Mouse (Mus musculus) gastrocnemius, postnatal 14 days (tissue): Measurements from ENCODE around the gene Adi1. TPM values are rescaled to one million over a fixed set of nuclear protein-coding genes. Genes with fewer than 3 reads are reported as not detected.
A peak's percentile ranks its signal among the peaks of the same experiment; 100 is the strongest.

Experiments
- DNase-seq: peaks from one replicate; pipeline ENCODE4 v3.0.0; 2021; ENCODE audit warnings: mixed read lengths
- intact Hi-C: fragments of 180-260 bp; cut with DNase I; formaldehyde crosslinking; loops from one replicate; pipeline ENCODE4 v1.15.1; 2025; ENCODE audit warnings: low total_unique reads
- total RNA-seq, 2 experiments: library from RNA; stranded (reverse); gene quantifications; 2 replicates each; pipeline ENCODE4 v1.2.3; 2021

Adi1 gene
- total RNA-seq, 2 experiments from 2014 or later, result 25.1 TPM

DNA sequence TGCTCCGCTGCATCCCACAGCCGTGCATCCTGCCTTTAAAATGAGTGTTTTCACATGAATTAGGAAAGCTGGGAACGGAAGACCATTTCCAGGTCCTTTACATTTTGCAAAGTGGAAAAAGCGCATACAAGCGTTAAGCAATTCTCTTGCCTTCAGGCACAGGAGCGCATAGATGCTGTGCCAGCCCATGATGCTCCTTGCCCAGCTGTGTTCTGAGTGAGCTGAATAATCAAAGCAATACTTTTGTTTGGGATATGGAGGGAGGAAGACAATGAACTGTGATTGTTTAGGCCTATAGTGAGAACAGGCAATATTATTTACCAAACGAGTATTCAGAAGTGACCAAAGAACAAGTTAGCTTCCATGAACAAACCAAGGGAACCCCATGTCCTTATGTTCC, 15.7 kb downstream of the Adi1 start:
- intact Hi-C loops, result no loop called here
- DNase-seq, result no peak

DNA sequence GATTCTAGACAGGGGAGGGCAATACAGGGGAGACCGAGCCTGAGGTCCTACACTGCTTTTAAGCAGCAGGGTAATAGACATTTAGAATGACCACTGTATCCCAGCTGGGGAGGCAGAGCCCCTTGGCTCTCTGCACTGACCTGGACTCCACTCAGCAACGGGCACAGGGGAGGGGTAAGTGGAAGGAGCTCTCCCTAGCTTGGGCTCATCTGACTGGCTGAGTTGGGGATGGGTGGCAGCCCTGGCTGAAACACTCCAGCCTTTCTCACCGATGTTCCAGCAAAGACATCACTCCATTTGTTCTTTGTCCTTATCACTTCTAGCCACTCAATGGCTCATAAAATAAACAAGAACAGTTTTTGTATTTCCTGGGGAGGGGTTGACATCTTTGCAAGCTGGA, 18.7 kb downstream of the Adi1 start:
- no peak for DNase-seq
- intact Hi-C loops, result no loop called here

DNA sequence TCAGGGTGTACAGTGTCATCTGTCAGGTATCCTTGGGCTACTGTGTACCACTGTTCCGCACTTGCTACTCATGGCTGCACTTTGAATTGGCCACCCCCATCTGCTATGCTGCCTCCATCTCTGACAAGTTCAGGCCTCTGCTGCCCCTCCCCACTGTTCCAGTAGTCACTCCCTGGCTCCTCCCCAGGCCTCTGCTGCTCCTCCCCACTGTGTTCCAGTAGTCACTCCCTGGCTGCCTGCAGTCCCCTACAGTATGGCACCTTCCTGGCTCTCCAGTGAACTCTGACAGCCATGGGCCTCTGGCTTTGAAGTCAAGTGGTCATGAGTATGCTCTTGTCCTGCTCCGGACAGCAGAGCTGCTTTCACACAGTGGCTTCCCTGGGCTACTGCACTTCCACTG, 19.2 kb downstream of the Adi1 start:
- DNase-seq, result no peak
- intact Hi-C loops, result no loop called here

DNA sequence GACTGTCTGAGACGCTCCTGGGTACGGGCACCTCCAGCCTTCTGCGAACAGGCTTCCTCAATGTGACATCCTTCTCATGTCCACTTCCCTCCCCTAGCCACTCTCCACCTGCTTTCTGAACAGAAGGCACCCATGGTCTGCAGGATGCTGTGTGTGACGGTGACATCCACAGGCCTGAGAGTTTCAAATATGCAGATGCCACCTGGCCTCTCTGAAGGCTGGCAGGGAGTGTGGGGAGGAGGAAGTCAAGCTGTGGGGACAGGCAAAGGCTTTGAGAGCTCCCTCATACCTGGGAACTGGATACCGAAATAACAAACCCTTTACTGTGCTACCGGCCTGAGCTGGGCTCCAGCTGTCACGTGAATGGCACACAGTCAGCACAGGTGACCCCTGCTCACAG, 19.7 kb downstream of the Adi1 start:
- intact Hi-C loops, result no loop called here
- DNase-seq, result no peak

DNA sequence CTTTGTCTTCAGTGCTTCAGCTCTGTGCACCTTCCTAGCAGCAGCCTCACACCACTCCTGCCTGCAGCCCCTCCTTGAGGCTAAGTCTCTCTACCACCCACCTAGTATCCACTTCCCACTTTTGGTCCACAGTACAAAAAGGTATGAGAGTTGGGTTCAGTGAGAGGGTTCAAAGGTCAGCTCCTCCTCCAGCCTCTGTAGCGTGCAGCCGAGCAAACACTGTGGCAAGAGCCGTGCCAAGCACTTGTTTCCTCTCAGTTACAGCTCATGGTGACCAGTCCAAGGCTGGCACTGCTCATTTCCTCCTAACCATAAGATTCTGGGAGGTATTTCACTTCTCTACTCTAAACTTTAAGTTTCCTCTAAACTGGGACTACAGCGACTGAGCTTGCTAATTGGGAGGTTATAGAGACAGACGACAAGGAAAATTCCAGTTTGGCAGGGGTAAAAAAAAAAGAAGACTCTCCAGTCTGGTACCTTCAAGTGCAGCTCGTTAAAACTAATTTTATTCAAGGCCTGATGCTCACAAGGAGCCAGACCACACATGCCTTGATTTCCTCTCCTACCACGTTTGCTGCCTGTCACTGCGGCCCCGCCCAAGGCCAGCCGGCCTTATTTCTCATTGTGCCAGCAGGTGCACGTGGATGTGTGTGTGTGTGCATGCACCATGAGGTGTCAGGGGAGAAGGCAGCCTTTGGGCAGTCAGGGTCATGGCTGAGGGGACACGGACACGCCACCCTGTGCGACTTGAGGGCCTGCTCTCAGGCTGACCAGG, 23.0 kb downstream of the Adi1 start:
- no peak for DNase-seq
- intact Hi-C loops, result no loop called here

DNA sequence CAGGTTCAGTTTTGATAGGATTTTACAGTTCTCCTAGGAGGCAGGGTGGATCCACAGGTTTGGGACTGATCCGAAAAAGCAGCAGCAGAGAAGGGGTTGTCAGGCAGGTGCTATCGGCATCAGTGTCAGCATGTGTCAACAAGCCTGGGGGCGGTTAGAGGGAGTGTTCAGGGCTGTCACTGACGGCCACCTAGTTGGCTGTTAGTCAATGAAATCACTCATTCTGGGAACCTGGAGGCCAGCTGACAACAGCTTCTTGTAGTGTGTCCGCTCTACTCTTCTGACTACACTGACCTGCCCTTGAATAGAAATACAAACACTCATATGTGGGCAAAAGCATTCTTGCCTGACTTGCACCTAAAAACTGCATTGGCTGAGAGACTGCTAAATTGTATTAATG, 24.1 kb downstream of the Adi1 start:
- intact Hi-C loops, result no loop called here
- no peak for DNase-seq

DNA sequence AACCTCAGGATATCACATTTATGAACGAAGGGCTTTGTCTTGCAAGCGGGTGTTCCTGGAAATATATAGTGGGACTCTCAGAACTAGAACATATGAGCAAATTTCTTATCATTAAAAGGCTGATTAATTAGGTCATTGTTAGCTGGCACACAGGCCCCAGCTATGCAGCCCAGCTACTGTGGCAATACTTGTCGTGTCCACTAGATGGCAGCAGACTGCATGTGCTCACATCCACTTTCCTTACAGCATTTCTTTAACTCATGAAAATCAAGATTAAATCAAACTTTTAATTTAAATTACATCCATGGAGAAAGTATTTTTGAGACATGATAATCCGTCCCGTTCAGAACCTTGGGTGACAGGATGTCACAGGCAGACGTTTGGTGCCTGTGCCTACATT, 24.6 kb downstream of the Adi1 start:
- peak; percentile 42 for DNase-seq
- intact Hi-C loops, result no loop called here

DNA sequence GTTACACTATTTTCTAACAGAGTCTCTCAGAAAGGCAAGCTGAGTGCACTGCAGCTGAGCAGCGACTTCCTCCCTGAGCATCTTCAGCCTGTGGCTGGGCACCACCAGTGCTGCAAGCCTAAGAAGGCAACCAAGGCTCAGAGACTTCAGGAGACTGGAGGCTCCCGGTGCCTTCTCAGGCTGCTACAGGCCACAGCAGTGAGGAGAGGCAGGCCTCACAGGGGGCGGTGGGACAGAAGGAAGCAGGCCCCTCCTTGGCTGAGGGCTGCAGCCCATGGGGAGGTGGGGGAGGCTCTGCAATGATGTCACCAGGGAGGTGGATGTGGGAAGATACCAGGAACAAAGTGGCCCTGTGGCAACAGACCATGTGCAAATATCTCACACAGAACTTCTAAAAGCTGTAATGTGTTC, 25.1 kb downstream of the Adi1 start:
- no peak for DNase-seq
- intact Hi-C loops, result no loop called here

DNA sequence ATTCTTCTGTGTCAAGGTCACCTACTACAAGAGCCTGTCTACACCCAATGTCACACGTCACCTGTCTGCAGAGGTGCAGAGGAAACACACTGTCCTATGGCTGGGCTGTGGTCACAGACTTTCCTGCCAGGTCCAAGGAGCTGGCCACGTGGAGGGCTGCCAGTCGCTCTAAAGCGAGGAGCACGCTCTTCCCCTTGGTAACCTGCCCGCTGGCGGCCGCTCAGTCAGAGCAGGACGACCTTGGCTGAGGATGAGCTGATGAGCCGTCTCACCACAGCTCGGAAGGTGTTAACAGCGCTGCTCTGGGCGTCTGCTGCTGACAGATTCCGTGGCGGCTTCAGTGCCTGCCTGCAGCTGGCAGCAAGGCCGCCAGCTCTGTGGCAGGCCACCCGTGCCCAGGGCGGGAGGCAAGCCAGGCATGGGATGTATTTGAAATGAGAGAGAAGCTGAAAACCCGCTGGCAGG, 25.6 kb downstream of the Adi1 start:
- intact Hi-C loops, result no loop called here
- DNase-seq, result peak; percentile 84

DNA sequence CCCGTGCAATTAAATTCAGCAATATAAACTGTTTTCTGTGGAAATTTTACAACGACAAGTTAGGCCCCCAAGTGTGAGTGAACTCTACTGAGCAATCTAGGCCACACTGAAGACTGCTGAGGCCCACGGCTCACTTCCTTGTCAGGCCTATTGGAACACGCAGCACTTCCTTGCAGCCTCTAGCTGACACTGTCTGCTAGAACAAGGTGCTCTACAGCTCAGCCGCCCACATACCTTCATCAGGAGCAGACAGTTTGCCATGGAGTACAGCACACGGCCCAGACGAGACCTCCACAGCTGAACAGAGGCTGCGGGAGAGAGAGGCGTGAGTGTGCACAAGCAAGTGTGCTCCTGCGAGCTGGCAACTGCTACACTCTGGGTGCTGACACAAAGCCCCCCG, 26.3 kb downstream of the Adi1 start:
- intact Hi-C loops, result no loop called here
- no peak for DNase-seq

DNA sequence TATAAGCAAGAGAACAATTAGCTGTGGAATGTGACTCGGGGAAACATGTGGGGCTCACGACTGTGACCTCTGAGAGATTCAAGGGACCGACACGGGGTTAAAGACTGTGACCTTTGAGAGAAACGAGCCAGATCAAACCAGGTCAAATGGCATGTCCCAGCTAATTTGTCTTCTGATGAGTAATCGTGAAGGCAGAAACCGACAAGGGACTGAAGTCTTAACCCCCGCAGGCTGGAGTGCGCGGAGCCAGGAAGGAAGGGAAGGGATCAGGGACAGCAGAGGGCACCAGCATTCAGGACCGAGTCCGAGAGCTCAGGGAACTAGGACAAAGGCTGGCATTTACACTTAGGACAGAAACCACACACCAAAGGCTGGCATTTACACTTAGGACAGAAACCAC, 29.4 kb downstream of the Adi1 start:
- DNase-seq, result no peak
- intact Hi-C loops, result no loop called here

DNA sequence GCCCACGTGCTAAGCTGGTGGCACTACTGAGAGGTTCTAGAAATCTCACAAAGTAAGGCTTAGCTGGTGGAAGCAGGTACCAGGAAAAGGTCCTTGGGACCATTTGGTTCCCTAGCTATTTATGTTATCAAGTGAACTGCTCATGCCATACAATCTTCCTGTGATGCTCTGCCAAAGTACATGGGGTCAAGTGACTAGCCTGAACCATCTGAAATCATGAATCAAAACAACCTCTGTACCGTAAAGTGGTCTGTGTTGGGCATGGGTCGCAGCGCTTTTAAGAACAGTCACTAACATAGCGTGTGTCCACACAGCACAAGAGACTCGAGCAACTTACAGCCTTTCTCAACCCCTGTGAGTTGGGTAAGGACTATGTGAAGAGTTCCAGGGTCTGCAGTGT, 30.2 kb downstream of the Adi1 start:
- DNase-seq, result no peak
- intact Hi-C loops, result no loop called here

DNA sequence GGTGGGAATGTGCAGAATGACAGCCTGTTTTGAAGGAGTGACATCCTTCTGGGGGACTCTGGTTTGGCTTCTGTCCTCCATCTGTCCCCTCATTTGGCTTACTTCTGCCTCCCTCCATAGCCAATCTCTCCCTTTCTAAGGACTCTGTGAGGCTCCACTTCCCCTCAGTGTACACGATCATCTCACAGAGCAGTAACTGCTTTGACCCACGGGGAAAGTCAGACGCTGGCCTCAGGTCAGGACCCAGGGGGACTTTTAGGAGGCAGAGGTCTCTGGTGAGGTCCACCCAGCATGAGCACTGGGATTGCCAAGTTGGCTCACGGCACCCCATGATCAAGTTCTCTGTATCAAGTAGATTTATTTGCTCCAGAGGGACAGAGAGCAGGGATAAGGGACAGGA, 33.1 kb downstream of the Adi1 start:
- intact Hi-C loops, result no loop called here
- no peak for DNase-seq

DNA sequence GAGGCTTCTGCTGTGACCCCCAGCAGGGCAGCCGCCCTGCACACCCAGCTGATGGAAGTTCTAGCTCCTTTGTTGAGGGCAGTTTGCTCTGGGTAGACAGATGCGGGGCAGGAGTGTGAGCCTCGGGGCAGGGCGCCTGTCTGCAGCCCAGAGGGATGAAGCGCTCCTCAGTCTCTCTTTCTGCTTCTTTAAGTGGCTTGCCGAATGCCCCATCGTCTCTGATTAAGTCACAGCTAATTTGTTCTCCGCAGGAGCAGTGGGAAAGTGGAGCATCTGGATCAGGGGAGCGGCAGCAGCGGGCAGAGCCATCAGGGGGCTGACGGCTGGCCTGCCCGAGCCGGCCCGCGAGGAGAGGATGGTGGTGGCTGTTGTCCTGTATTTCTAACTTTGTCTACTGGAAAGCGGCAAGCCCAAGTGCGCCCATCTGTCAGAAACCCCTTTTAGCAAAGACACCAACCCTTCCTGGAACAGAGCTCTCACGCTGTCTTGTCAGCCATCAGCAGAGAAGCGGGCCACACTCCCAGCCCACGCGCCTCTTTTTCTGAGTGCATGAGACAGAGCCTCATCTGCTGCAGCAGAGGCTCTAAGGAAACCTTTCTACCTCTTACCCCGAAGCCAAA, 35.6 kb downstream of the Adi1 start:
- intact Hi-C loops, result no loop called here
- DNase-seq, result no peak

DNA sequence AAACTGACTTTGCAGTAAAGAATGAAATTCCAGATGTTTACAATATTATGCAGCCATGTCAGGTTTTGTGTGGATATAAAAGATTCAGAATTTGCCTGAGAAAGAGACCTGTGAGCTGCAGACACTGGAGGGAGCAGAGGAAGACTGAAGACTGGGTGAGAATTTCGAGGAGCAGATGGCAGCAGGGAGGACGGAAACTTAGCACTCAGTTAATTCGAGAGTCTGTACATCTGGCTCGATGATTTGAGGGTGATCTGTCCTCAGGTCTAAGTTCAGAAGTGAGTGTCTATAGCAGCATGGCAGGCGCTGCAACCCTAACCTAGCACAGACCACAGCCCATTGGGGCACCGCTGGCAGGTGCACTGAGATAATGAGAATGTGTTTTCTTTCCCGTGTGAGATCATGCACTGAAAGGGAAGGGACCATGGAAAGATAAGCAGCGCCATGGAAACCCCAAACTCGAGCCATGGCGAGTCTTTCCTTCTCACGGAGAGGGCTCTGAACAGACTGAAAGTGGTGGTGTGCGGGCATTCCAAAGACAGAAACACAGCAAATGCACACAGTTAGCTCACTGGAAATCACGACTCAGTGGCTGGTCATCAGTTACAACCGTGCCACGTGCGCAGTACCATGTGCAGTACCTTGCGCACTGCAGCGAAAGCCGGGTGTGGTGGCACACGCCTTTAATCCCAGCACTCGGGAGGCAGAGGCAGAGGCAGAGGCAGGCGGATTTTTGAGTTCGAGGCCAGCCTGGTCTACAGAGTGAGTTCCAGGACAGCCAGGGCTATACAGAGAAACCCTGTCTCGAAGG, 40.0 kb downstream of the Adi1 start:
- intact Hi-C loops, result no loop called here
- no peak for DNase-seq

DNA sequence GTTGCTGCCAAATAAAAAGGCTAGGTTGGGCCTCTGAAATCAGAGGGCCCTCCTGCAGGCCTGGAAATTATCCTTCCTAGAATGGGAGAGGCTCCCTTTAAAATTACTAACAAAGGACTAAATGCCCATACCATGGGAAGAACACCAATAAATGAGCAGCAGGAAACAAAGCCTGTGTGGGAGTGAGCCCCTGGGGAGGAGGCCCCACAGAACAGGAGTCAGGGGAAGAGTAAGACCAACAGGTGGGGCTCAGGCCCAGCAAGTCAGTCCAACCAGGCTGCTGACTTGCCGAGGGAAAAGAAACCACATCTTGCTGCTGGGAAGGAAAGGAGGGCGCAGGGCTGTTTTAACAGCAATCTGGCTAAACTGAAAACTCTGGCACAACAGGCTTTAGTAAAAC, 42.0 kb downstream of the Adi1 start:
- DNase-seq, result no peak
- intact Hi-C loops, result no loop called here

DNA sequence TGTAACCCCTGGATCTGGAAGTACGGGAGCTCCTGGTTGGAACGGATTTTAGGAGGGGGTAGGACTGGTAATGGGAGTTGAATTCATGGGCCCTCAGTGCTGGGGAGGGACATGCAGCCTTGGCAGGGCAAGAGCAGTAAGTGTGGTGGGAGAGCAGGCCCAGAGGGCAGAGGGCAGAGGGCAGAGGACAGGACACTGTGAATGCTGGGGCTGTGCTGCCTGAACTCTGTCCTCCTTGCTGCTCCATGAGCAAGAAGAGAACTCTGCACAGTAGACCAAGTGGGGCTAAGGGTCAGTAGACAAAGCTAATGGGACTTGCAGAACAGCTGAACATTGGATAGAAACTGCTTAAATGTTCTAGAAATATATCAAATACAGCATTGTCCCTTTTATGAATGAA, 43.1 kb downstream of the Adi1 start:
- DNase-seq, result no peak
- intact Hi-C loops, result no loop called here

DNA sequence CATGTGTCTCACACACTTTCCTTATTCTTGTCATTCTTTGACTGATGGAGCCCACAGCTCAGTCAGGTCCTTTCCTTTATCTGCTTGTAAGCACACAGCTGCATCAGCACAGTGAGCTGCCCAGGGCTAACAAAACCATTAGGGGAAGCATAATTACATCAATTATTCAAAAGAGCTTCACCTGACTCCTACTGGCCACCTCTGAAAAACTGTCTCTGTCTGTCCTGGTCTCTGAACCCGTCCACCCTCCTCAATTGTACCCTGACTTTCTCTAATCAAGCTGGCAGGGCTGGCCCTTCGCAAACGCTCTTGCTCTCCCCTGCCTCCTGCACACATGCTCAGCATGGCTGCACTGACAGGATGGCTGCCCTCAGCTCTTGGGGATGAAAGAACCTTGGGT, 49.3 kb downstream of the Adi1 start:
- intact Hi-C loops, result no loop called here
- no peak for DNase-seq

DNA sequence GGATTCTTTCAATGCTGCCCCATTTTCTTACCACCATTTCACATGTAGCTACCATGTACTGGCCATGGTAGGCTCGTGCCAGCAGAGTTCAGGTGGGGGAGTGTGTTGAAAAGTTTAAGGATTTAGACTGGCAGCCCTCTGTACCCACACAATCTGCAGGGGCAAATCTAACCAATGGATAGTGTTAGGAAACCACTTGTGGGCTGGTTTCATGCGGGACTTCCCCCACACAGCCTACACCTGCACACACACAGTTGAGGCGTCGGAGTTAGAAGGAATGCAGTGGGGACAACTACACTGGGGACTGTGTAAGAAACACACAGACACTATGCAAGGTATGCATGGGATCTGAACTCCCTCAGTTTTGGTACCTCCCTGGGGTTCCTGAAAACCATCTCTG, 51.2 kb downstream of the Adi1 start:
- no peak for DNase-seq
- intact Hi-C loops, result no loop called here

DNA sequence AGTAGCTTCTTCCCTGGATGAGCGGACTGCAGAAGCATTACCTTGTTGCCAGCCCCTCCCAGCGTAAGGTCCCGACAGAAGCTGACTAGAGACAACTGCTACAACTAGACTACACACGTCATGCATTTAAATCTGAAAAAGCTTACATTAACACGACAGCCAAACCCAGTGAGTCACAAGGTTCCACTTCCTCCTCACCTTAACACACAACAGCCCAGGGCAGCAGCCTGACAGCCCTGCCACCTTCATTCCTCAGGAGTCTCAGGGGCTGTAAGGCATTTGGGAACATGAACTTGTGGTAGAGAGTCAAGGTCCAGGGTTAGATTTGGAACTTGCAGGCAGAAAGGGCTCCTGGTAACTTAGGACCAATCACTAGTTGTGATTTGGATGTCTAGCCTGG, 52.0 kb downstream of the Adi1 start:
- DNase-seq, result no peak
- intact Hi-C loops, result no loop called here
